Mouse (Mus musculus): Measurements from ENCODE around the gene Exoc3l.

The Exoc3l gene

DNA sequence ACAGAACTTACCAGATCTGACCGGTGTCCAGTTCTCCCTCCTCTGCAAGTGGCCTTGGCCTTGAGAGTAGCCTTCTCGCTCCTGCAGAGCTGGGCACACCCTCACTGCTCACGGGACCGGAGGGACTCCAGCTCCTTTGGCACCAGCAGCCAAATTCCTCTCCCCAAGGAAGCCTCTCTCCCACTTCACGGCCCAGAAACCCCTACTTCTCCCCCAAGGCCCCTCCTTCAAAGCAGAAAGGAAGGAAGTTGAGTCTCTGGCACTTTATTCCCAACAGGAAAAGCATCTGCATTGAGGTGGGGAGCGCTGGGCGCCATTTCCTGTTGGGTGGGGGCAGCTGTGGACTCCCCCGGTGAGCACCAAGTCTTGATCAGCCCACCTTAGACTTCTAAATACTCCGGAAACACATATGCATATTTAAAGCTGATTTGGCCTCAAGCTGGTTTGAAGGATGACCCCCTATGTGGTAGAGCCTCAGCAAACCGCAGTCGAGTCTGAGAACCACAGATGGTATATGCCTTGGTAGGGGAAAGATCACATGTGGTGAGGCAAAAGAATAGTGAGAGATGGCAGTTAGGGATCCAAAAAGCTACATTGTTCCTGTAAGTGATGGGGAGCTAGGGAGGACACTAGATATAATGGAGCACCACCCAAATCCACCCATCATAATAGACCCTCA lies at the start of gene Exoc3l:
TSS of gene Exoc3l (minus strand) at position 207 of the 679 bp plus-strand sequence.
- no peak for DNase-seq (ENCODE audit: low read depth, low spot score)

DNA sequence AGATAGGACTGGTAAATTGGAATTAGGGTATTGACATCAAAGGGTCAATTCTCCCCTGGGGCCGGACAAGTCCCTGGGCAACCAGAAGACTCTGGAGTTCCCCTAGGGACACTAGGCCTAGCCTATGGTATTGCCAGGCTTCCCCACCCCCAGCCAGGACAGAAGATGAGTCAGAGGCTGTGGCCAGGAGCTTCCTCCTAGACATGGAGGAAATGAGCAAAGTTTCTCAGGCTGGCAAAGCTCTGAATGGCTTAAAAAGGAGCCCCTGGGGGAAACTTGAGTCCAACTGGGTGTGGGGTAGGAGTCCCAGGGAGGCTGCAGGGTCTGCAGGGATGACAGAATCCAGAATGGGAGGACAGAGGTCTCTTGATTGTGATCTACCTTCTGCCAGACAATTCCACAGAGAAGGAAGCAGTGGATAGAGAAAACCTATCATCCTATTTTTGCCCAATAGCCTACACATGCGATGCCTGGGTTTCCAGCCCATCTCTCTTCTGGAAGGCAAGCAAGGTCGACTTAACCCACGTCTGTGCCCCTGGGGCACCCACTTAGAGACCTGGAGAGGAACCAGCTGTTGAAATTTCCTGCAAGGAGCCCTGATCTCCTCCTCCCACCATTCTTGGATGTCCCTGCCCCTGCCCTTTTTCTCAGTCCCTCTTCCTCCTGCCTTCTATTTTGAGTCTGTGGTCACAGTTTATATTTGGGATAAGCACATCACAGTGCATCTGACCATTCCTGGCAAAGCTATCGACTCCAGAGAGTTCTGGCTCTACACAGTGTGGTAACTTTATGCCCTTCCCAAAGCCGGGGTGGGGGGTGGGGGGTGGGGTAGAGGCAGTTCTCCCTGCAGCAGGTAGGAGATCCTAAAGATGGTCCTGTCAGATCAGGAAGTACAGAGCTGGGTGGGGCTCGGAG lies 49.4 kb upstream of the Exoc3l start:
- no peak for DNase-seq (ENCODE audit: low read depth, low spot score)

DNA sequence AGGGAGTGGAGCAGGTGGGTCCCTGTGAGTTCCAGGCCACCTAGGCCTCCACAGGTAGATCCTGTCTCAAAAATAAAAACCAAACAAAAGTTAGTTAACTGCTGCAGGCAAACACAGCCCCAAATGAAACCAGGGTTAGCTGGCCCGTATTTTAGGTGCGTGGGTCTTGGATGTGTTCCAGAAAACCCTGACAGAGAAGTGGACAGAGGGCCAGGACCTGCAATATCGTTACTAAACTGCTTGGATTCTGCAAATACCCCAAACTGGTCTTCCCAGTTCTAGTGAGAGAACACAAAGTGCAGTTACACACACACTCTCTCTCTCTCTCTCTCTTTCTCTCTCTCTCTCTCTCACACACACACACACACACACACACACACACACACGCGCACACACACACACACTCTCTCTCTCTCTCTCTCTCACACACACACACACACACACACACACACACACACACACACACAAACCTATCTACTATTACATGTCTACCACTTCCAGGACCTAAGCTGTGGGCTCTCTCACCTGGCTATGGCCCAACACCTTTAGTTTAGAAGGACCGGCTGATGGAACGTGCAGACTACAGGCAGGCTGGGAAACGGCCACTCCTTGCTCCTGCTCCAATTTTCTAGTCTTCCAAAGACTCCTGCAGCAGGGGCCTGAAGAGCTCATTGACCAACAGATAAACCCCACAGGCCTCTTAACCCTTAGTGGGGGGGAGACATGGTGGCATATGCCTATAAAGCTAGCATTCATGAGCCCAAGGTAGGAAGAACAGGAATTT lies 48.1 kb upstream of the Exoc3l start:
- no peak for DNase-seq (ENCODE audit: low read depth, low spot score)

DNA sequence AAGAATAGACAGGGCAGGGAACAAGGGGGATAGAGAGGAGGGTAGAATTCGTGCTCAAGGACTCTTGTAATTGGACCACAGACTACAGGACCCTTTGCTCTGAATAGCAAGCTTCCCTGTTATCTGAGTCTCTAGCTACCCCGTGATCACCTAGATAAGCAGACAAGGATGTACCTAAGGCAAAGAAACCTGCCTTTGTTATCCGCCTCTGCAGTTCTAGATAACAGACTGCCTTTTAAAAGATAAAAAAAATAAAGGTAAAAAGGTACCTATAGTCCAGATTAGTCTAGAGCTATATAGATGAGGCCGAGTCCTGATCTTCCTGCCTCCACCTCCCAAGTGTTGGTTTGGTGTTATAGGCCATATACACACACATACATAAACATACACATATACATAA lies 46.9 kb upstream of the Exoc3l start:
- DNase-seq (ENCODE audit: low read depth, low spot score) = no peak

DNA sequence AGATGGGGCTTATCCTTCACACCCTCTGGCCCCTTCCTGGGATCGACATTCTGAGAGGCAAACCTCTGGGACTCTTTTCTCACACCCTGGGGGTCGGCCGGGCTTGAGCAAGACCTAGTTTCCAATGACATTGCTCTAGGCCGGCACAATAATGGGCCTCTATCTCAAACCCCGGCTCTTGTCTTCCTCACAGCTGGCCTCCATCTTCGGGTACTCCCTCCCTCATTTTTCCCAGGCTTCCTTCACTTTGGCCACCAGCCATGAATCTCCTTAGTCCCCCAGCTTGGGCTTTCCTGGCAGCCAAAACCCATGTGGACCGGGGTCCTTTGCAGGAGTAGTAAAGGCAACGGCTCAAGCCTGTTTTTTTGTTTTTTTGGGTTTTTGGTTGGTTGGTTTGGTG lies 45.5 kb upstream of the Exoc3l start:
- DNase-seq (ENCODE audit: low read depth, low spot score) = no peak

DNA sequence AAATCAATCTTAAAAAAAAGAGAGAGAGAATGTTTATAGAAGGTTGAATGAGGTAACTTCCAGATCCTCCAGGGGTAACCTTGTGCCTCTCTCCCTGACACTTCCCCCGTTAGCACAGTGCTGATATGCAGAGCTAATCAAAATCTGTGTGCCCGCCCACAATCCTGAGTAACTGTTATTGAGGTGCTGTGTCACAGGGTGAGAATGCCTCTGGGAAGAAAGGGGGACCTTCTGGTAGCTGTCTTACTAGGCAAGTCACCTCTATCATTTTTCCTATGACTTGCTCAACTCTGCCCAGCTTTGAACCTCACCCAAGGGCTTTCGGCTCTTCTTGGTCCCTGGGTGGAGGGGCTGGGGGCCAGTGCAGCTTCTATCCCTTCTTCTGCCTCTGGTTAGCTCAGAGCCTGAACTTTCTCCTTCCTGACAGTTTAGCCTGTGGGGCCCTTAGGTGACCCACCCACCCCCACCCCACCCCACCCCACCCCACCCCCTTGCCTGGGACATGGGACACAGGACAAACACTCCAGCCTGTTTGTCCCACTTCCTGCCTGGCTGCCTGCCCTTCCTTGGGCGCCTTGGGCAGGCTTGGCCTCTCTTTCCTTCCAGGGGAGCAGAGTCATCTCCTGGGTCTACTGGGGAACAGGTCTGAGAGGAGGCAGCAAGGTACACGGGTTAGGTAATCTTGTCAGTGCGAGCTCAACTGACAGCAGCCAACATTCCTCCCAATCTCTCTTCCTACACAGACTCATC lies 44.2 kb upstream of the Exoc3l start:
- no peak for DNase-seq (ENCODE audit: low read depth, low spot score)

DNA sequence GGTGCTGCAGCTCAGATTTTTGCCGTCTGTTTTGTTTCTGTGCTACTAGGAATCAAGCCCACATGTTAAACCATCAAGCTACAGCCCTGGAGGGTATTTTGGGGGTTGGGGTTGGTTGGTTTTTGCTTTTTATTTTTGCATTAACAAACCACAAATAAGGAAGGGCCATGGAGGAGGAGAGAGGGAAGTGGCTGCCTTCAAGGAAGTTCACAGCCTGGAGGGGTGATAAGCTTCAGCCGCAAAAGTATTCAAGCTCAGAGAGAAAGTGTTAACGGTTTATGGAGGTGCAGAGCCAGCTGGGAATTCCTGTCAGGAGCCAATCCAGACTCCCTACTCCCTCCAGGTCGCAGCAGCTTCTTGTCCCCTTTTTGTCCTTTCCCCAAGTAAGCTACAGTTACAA lies 43.1 kb upstream of the Exoc3l start:
- DNase-seq (ENCODE audit: low read depth, low spot score) = no peak

DNA sequence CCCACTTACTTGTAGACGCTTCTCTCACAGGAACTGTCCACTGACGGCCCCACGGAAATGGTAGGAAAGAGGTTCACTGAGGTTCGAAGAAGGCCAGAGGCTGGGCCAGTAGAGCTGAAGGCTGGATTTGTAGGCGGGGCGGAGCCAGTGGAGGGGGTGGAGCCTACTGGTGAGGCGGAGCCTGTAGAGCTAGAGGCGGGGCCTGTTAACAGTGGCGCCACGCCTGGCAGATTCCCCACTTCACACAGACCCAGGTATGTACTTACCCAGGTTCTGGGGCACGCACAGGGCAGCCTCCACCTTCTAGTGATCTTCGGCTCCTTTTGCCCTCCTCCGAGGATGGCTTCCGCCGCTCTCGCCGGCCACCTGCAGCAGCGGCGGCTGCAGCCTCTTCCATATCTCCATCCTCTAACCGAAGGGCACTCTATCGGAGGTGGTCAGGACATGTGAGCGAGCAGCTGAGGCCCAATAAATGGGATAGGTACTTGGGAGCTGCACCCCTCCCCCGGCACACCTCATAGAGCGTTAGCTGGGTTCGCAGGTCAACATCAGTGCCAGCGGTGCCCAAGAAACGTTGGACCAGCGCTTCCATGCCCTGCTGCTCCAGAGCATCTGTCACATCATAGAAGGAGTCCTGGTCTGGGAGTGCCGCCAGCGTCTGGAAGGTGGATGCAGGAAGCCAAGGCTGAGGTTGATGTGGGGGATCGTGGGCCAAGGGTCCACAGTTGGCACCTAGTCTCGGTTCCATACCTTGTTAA lies 40.7 kb upstream of the Exoc3l start:
- no peak for DNase-seq (ENCODE audit: low read depth, low spot score)

DNA sequence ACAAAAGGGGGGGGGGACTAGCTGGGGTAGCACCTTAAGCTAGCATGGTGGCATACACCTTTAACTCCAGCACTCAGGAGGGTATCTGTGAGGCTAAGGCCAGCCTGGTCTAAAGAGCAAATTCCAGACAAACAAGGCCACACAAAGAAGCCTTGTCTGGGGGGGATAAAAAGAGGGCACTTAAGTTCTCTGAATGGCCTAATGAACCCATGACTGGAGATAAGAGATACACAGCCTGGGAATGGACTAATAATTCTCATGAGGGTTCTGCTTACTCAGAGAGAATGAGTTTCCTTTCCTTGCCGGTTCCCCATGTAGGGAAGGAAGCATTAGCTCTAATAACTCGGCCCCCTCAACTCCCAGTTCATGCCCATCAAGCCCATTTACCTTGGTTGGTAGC lies 36.6 kb upstream of the Exoc3l start:
- no peak for DNase-seq (ENCODE audit: low read depth, low spot score)

DNA sequence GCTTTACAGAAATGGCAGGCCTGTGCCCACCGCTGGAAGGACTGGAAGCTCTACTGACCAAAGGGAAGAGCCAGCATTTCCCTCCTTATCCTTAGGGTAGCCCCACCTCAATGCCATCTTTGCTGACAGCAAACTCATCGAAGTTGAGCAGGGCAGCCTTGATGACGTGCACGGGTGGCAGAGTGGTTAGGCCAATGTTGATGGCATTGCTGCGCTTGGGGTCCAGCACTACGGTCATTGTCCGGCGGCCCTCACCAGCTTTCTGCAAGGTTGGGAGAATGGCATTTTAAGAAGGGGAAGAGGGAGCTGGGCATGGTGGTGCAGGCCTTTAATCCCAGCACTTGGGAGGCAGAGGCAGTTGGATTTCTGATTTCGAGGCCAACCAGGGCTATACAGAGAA lies 36.0 kb upstream of the Exoc3l start:
- no peak for DNase-seq (ENCODE audit: low read depth, low spot score)

DNA sequence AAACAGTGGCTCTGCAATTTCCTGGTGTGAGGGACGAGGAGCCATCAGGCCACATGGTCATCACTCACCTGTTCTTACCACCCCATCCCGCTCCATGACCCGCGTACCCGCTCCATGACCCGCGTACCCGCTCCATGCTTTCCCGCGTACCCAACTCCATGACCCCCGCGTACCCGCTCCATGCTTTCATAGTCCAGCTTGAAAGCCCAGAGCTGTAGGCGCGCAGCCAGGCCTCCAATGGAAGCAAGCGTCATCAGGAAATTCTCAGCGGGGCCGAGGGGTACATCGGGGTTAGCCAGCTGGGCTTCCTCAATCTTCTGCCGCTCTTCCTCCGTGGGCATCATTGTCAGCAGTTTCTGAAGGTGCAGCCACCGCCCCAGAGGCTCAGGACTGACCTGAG lies 35.6 kb upstream of the Exoc3l start:
- DNase-seq (ENCODE audit: low read depth, low spot score) = no peak

DNA sequence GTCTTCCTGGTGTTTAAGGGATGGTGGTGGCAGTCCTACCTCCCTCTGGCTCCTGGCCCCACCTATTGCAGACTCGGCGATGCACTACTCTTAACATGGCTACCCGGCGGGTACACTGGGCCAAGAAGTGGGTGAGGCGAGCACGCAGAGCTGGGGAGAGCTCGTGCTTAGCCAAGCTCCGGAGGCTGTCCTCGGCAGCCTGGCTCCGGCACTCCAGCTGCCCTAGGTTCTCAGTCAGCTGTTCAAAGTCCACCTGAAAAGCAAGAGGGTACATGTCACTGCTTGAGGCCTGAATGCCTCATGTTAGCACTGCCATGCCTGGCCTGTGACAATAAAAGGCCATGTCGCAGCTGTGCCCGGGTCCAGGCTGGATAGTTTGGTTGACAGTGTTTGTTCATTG lies 34.4 kb upstream of the Exoc3l start:
- no peak for DNase-seq (ENCODE audit: low read depth, low spot score)

DNA sequence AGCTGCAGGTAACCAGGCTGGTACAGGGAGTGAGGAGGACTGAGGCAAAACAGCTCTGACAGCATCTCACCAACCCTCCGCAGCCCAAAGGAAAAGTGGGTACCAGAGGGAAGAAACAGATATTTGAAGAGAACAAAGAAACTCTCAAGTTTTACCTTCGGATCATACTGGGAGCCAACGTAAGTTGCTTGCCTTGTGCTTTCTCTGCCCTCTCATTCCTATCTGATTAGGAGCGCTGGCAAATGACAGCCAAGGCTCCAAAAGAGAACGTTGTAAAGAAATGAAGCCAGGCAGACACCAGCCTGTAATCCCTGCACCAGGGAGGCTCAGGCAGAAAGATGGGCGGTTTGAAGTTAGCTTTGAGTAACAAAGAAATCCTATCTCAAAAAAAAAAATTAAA lies 31.1 kb upstream of the Exoc3l start:
- no peak for DNase-seq (ENCODE audit: low read depth, low spot score)

DNA sequence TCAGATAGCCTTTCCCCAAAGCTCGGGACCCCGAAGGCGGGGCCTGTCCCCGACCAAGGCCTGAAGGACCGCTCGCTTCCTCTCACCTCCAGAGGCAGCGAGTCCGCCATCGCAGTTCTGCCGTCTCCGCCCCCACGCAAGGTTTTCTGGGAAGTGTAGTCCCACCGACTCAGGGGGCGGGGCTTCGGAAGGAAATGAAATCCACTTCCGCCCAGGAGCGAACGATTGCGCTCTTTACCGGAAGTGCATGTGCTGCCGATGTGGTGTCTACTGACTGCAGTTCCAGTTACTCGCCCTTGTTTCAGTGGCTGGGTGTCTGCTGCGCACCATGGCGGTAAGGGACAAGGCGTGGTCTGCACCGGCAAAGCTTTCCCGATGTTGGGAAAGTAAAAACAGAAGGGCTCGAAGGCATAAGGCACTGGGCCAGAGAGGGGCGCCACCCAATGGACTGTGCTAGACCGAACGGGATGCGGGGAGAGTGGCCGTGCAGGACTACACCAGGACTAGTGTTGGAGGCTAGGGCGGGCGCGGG lies 30.3 kb upstream of the Exoc3l start, which contains the start of the genes Lrrc29 and Tmem208:
TSS of gene Lrrc29 (minus strand) at position 138 of the 532 bp plus-strand sequence.
TSS of gene Tmem208 (plus strand) at position 214 of the 532 bp plus-strand sequence.
- DNase-seq (ENCODE audit: low read depth, low spot score) = peak; percentile 86

DNA sequence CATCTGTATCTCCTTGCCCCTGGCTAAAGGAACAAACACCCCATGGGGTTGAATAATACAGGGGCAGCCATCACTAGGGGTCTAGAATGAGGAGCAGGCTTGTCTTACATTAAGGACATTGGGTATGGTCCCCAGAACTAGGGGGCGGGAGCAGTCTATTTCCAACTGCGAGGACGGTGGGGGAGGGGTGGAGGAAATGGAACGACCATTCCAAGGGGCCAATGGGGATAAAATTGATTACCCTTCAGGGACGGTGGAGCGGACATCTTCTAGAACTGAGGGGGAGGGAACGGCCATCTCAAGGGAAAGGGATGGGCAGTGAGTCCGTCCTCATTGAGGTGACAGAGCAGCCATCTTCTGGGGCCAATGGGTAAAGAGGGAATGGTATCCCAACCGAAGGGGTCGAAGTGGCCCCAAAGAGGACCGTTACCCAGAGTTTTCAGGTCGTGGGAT lies 29.8 kb upstream of the Exoc3l start:
- no peak for DNase-seq (ENCODE audit: low read depth, low spot score)

DNA sequence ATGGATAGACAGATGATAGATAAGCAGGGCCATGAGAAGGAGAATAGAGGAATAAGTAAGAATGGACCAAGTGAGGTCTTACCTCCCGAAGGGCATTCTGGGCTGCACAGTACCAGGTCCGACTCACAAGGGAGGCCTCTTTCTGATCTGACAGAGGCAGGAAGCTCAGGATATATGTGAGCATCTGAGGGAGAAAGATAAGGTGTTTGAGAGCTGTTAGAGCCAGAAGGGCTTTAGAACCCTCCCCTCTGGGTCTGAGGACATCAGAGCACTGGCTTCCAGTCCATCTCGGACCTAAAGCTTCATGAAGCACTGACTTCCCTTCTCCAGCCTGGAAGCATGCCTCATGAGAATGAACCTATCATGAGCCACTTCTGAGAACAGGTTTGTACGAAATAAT lies 27.3 kb upstream of the Exoc3l start:
- DNase-seq (ENCODE audit: low read depth, low spot score) = no peak

DNA sequence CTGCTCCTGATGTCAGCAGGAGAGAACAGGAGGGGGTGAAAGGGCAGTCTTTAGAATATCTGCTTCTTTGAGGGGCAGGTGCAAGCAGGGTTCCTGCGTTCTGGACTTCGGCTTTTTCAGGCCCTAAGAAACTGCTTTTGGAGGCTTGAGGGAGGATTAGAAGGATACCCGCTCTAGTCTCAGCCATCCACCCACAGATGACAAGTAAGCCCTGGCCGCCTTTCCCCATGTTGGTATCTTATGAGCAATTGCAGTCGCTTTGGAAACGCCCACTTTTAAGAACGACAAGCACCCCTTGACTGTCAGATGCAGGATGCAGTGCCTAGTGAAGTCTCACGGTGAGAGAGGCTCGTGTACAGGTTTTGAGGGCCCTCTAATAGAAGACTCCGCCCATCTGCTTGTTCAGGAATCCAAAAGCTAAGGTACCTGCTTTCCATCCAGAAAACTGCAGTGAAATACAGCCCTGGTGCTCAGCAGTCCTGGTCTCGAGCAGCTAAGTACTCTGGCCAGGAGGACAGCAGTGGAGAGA lies 22.8 kb upstream of the Exoc3l start:
- DNase-seq (ENCODE audit: low read depth, low spot score) = no peak

DNA sequence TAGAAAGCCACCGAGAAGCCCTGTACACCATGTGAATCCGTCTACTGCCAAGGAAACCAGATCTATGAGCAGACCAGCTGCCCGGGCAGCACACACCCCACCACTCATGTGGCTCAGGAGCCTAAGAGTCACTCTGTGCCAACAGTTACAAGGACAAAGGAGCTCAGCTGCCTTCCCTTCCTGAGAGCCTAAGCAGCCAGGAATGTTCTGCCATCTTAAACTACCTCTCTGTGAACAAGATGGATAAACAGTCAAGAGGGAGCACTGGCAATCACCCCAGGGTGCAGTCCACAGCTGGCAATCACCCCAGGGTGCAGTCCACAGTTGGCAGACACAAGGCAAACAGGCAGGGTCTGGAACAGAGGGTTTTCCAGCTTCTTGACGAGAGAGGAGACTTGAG lies 22.0 kb upstream of the Exoc3l start:
- DNase-seq (ENCODE audit: low read depth, low spot score) = no peak

DNA sequence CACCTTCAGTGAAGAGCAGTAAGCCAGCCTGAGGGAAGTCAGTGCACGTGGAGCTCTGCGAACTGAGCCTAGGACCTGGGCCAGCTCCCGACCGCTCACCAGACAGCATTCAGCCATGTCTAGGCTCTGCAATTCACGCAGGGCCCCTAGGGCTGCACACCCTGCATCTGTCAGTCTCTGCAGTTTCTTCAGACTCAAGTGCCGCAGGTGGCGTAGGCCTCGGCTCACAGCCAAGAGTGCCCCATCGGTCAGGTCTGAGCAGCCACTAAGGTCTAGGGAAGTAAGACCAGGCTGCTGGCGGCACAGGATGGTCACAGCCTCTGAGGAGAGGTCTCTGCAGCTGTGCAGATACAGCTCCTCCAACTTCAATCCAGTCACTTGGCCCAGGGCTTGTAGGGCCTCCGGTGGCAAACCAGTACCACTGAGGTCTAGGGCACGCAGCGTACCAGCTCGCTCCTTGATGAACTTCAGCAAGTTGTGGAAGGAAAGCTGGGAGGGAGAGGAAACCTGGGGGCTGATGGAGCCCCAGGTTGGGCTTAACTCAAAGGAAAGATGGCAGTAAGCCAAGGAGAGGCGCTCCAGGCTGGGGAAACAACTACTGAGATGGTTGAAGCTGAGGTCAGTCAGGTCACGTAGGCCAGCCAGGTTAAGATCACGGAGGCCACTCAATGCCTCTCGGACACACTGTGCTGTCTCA lies 19.3 kb upstream of the Exoc3l start:
- no peak for DNase-seq (ENCODE audit: low read depth, low spot score)

Measured in brain, embryonic 18.5 days (tissue).